ENCODE assay signal across 25 mouse cellular contexts in genomic region chr5:35112444-35112843, GRCm38 (mm10). TPM values are rescaled to one million over a fixed set of nuclear protein-coding genes. Genes with fewer than 3 reads are reported as not detected.
DNase-seq lines count a peak whose midpoint lies in the region; TF ChIP-seq lines count a peak whose summit lies in the region.
"Had no signal": no experiment of that assay in that cellular context is flagged by ENCODE, and none has a peak within 500 bp of the region (broad histone marks: within the 10 kb centered on the region; RNA-seq: fewer than 3 reads in every experiment).

No protein-coding gene starts in this region.

- TF ChIP-seq CTCF in cerebellum, adult 2 months (IDR thresholded peaks at IDR 0.05; ENCODE audit: borderline replicate concordance, insufficient read depth, low read depth, low read length): no peak

- DNase-seq in frontal cortex, adult 2 months (ENCODE audit: extremely low spot score in 1 of 2, low spot score in 1 of 2): peak; percentile 66 to 71
- DNase-seq in frontal cortex, postnatal 25 days (ENCODE audit: low spot score in 2 of 2): no peak
- DNase-seq in right cerebral cortex, adult 18-20 months: peak; percentile 75
- DNase-seq in right cerebral cortex, postnatal 14 days: no peak
- DNase-seq in forelimb bud, embryonic 11.5 days (ENCODE audit: low read depth, low spot score): peak; percentile 8
- DNase-seq in right cerebral cortex, postnatal 36 days (ENCODE audit: low spot score in 2 of 2): peak; percentile 54 to 75
- no peak for DNase-seq in cerebellum, adult 2 months
- DNase-seq in layer of hippocampus, postnatal 36 days: no peak
- DNase-seq: adrenal gland, postnatal 25 days; cerebellum, adult 18-20 months; cerebellum, postnatal 14 days; heart, adult 2 months; heart, postnatal 4 days; kidney, adult 9 months; kidney, postnatal 10 days; thymus, postnatal 14 days had no signal

- no peak overlapping the region for H3K27ac ChIP-seq in cerebellum, adult 2 months (ENCODE audit: insufficient read depth, low read length)
- H3K27ac ChIP-seq: forebrain, embryonic 15.5 days; heart, adult 2 months; hindbrain, embryonic 13.5 days; limb, embryonic 12.5 days; liver, embryonic 15.5 days; lung, embryonic 15.5 days; neural tube, embryonic 13.5 days; stomach, embryonic 15.5 days had no signal

- H3K4me3 ChIP-seq in cerebellum, adult 2 months (replicated peaks; ENCODE audit: insufficient read depth, low read depth, low read length): no peak overlapping the region
- H3K4me3 ChIP-seq: forebrain, embryonic 15.5 days; heart, adult 2 months; heart, embryonic 12.5 days; hindbrain, embryonic 13.5 days; limb, embryonic 12.5 days; liver, embryonic 15.5 days; lung, embryonic 15.5 days; neural tube, embryonic 13.5 days; stomach, embryonic 15.5 days had no signal

- no peaks in the 10 kb centered on the region for H3K27me3 ChIP-seq in cerebellum, adult 2 months (ENCODE audit: control insufficient read depth, insufficient read depth, low read length)
- H3K27me3 ChIP-seq: forebrain, embryonic 15.5 days; heart, embryonic 12.5 days; hindbrain, embryonic 13.5 days; limb, embryonic 12.5 days; lung, embryonic 15.5 days; neural tube, embryonic 13.5 days; stomach, embryonic 15.5 days had no signal

- 79% methylated on average over 4 of the region's 4 CpGs for WGBS in cerebellum, adult 2 months

- H3K4me1 ChIP-seq in cerebellum, adult 2 months (ENCODE audit: control insufficient read depth, insufficient read depth, low read length): no peaks in the 10 kb centered on the region; the same call in 1 of the 2 replicates
- H3K4me1 ChIP-seq: heart, embryonic 12.5 days; hindbrain, embryonic 13.5 days; limb, embryonic 12.5 days; lung, embryonic 15.5 days; neural tube, embryonic 13.5 days; stomach, embryonic 15.5 days had no signal

- TF ChIP-seq POLR2A in cerebellum, adult 2 months (IDR thresholded peaks at IDR 0.05; ENCODE audit: borderline replicate concordance, insufficient read depth, low read length): no peak

RNA-seq across cellular contexts. Expression of gene Lrpap1, which starts 6.9 kb away (rescaled TPM):
- polyA plus RNA-seq in frontal cortex, adult 2 months (2012; rRNA removed): 120 and 124 TPM in 2 replicates
- polyA plus RNA-seq in cerebellum, adult 2 months (2012; rRNA removed): 112 and 124 TPM in 2 replicates
- 100 to 1,000 TPM; 150 to 152 TPM for total RNA-seq in layer of hippocampus, postnatal 36 days (2021)

RNA-seq across cellular contexts. Expression of gene Dok7, which starts 55.9 kb away (rescaled TPM):
- polyA plus RNA-seq in frontal cortex, adult 2 months (2012; rRNA removed): 12.7 and 13.5 TPM in 2 replicates
- polyA plus RNA-seq in cerebellum, adult 2 months (2012; rRNA removed): 17.3 and 19.0 TPM in 2 replicates
- total RNA-seq in layer of hippocampus, postnatal 36 days (2021): 10 to 100 TPM; 15.5 to 22.3 TPM
- total RNA-seq: liver, adult 2 months had no signal
- polyA plus RNA-seq: liver, adult 2 months had no signal

Comparison
In these comparisons a context has a peak if more than half of its experiments do, and no peak if none do; other contexts are left out.
1. DNase-seq: peak in frontal cortex, adult 2 months (2 of 2), right cerebral cortex, adult 18-20 months (single experiment), forelimb bud, embryonic 11.5 days (single experiment) and right cerebral cortex, postnatal 36 days (2 of 2); none in frontal cortex, postnatal 25 days (0 of 2), right cerebral cortex, postnatal 14 days (single experiment), cerebellum, adult 2 months (0 of 2) and layer of hippocampus, postnatal 36 days (0 of 2).